Mouse (Mus musculus): Measurements from ENCODE around the gene Grik3.
"Not testable (repeated sequence)": the region's sequence is repeated elsewhere in the genome, so short reads cannot be mapped to it uniquely, and the experiment has no call there.

The Grik3 gene

DNA sequence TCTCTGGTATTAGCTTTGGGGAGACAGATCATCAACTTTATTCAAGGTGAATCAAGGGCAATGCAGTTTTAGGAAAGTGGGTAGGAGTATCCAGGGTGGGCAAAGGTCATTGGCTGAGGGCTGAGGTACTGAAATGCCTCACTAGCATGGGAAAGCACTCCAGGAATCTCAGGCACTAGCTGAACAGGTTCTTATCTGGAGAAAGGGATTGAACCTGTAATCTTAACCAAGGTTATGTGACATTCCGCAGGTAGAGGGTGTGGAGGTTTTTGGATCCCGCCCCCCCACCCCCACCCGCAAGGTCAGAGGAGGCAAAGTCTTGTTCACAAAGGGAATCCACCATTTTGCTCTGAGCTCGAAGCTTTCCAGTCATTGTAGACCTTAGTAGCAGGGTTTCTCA lies 93.4 kb downstream of the Grik3 start:
- ATAC-seq (ENCODE audit: insufficient number of reproducible peaks, low FRiP score, low TSS enrichment) = no peak

DNA sequence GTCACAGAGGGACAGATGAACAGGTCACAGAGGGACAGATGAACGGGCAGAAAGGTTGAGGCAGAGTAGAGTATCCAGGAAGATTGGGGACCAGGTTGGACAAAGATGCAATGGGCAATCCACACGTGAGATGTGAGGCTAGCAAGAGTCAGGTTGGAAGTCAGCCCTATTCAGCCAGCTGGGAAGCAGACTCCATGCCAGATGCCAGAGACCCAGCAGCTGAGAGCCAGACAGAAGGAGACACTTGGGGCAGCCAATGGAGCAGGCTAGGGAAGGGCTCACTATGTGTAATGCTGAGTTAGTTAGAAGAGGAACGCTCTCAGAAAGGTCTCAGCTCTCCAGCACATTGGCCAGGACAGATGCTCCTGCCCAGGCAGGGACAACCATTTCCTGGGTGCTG lies 94.2 kb downstream of the Grik3 start:
- ATAC-seq (ENCODE audit: insufficient number of reproducible peaks, low FRiP score, low TSS enrichment) = no peak

DNA sequence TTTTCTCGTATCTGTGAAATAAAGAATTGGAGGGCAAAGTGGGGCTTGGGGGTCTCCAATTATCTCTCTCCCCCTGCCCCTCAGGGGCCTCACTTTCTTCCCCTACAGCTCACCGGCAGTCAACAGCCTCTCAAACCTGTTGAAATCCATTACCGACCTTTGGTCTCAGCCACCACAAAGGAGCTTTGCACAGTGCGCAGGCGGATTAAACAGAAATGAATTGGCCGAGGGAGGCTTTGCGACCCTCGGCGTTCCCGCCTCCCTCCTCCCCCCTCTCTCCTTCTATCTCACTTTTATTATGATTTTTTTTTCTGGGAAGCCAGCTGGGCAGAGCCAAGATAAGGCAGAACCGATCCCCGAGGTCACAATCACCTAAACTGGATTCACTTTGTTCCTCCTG lies 97.1 kb downstream of the Grik3 start:
- no peak for ATAC-seq (ENCODE audit: insufficient number of reproducible peaks, low FRiP score, low TSS enrichment)

DNA sequence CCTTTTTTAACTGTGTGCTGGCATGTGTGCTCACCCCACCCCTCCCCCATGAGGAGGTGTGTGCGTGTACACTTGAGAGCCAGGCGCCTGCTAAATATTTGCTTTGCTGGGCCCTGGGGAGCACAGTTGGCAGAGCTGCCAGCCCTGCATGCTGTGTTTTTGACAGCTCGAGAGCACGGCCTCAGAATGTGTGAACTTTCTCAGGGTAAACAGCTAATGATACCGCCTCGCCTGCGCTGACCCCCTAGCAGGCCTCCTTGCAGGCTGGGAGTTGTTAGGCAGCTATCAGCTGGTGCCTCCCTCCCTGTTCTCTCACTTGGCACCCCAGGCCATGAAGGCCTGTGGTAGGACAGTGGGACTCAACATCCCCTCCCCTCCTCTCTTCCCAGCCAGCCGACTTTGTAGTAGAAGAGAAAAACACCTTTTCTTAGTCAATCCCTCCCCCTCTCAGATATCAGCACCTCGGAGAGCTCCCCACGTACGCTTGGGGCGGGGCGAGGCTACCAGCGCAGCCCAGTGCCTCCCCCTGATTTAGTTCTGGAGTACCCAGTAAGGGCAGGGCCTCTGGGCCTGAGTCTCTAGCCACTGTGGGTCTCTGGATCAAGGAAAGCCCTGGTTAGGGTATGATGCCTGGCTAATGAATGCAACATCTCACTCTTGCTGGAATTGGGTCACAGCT lies 99.9 kb downstream of the Grik3 start:
- ATAC-seq (ENCODE audit: insufficient number of reproducible peaks, low FRiP score, low TSS enrichment) = no peak

GRCm38 (mm10) chr4:125592663-125593062 lies 102.2 kb downstream of the Grik3 start:
- ATAC-seq (ENCODE audit: insufficient number of reproducible peaks, low FRiP score, low TSS enrichment) = no peak

DNA sequence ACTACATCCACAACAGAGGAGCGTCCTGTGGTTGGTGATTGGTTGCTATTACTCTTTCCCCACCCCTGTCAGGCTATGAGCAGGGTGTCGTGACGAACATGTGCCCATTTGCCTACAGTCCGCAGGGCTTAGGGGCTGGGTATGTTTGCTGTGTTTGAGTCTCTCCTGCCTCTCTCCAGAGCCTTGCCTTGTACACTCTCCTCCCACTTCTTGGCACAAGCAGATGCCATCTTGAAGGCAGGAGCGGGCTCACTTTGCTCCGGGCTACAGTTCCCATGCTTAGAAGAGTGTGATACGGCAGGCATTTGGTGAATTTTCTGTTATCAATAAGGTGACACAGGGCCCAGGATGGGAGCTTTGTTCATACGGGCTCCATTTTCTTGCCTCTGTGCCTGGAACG lies 104.5 kb downstream of the Grik3 start:
- ATAC-seq (ENCODE audit: insufficient number of reproducible peaks, low FRiP score, low TSS enrichment) = no peak

- no peak for ATAC-seq (ENCODE audit: insufficient number of reproducible peaks, low FRiP score, low TSS enrichment)
Observed at GRCm38 (mm10) chr4:125598677-125599076, 108.2 kb downstream of the Grik3 start.

DNA sequence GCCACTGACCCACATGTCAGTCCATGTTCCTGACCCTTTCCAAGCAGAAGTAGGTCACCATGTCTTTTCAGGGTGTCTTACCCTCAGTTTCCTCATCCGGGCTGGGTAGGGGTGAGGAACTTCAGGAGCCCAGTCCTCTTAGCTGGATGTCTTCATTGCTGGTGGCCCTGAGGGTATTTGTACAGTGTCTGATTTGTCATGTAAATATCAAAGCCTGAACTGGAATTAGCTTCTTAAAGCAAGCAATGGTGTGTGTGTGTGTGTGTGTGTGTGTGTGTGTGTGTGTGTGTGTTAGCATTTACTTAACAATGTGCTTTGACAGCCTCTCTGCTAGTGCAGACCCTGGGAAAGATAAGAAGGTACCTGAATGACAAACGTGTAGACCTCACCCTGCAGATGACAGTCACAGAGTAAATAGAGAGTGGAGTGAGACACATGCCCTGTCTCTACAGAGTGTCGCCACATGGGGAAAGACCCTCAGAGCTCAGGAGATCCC lies 109.1 kb downstream of the Grik3 start:
- ATAC-seq (ENCODE audit: insufficient number of reproducible peaks, low FRiP score, low TSS enrichment) = no peak

GRCm38 (mm10) chr4:125600642-125601041 lies 110.1 kb downstream of the Grik3 start:
- ATAC-seq (ENCODE audit: insufficient number of reproducible peaks, low FRiP score, low TSS enrichment) = no peak

- no peak for ATAC-seq (ENCODE audit: insufficient number of reproducible peaks, low FRiP score, low TSS enrichment)
Observed at GRCm38 (mm10) chr4:125601301-125601700, 110.8 kb downstream of the Grik3 start.

- no peak for ATAC-seq (ENCODE audit: insufficient number of reproducible peaks, low FRiP score, low TSS enrichment)
Observed at GRCm38 (mm10) chr4:125604494-125604893, 114.0 kb downstream of the Grik3 start.

DNA sequence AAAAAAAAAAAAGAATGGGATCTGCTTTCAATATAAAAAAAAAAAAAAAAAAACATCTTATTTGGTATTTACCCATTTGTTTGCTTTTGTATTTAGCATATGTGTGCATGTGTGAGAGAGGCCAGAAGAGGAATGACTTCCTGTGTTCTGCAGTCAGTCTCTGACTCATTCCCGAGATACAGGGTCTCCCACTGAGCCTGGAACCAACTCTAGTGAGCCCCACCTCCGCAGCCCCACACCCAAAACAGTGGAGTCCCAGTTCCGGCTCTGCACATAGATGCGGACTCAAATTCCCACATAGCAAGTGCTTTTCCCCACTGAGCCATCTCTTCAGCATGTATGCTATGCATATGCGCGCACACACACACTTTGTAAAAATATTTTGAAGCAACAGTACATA lies 115.6 kb downstream of the Grik3 start:
- ATAC-seq (ENCODE audit: insufficient number of reproducible peaks, low FRiP score, low TSS enrichment) = no peak

DNA sequence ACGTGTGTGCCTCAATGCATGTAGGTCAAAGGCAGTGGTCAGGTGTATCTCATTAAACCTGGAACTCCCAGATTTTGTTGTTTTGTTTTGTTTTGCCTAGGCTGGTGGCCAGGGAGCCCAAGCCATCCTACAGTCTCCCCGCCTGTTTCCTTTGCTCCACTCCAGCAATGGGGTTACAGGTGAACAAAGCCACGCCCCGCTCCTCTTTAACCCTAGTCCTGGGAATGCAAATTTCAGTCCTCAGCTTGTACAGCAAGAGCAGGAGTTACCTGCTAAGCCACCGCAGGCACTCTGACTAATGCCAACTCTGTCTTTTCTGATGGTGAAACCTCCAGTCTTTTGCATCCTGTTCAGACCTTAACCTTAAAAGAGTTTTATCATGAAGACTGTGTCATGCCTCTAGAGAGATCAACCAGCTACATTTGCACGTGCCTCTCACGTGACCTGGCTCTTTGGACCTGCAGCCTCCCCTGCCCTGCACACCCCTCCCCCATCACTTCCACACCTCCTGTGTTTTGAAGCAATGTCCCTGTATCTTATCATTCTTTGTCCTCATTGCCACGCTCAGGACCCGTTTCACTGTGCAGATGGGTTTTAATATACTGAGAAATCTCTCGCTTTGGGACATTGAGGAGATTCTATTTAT lies 117.0 kb downstream of the Grik3 start:
- ATAC-seq (ENCODE audit: insufficient number of reproducible peaks, low FRiP score, low TSS enrichment) = no peak

DNA sequence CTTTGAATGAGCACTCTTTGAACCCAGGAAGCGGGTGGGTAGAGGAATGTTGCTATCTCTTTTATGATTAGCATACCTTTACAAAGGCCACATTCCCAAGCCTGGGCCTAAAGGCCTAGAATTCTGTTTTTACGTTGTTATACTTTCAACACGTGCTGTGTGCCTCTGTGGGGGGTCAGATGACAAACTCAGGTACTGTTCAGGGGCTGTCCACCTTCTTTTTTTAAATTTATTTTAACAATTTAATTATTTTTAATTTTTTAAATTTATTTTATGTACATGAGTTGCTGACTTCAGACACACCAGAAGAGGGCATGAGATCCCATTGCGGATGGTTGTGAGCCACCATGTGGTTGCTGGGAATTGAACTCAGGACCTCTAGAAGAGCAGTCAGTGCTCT lies 118.4 kb downstream of the Grik3 start:
- not testable (repeated sequence) for ATAC-seq (ENCODE audit: insufficient number of reproducible peaks, low FRiP score, low TSS enrichment)

GRCm38 (mm10) chr4:125609320-125610306 lies 119.1 kb downstream of the Grik3 start:
- no peak for ATAC-seq (ENCODE audit: insufficient number of reproducible peaks, low FRiP score, low TSS enrichment)

DNA sequence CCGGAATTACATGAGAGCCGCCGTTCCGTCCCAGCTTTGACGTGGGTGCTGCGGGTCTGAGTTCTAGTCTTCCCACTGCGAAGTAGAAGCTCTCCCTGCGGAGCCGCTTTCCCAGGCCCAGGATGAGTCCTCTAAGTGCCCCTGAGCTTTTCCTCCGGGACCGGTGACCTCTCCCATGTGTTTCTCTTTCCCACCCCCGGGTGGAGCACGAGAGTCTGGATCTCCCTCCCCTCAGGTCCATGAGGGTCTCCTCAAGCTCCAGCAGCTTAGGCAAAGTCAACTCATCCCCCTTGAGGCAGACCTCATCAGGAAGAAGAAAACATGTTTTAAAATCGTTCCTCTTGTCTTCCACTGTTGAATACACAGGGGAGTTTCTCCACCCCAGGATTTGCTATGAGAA lies 127.4 kb downstream of the Grik3 start:
- no peak for ATAC-seq (ENCODE audit: insufficient number of reproducible peaks, low FRiP score, low TSS enrichment)

DNA sequence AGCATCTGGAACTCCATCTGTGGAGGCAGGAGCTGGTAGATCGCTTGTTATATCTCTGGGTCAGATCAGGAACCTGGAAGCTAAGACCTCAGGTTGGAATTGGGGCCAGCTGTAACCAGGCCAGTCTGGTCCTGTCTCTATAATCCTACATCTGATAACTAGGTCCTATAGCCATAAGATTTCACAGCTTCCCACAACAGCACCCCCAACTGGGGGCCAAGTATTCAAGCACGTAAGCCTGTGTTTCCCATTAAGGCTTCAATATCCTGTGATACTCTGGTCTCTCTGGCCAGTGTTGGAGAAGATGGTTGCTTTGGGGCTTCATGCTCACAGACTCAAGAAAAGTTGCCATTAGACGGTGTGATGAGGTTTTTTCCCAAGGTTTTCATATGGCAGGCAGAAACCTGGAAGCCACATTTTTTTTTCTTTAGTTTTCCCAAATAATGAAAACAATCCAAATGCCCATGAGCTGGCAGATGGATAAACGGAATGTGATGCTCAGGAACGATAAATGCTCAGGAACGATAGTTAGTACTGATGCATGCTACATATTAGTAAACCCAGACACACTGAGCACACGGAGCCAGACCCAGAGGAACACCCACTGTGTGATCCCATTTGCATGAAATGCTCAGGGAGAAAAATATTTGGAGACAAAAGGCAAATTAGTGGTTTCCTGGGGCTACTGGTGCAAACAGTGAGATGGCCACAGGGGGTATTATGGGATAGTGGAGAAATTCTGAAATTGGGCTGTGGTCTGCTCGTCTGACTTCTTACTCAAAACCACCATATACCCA lies 128.2 kb downstream of the Grik3 start:
- ATAC-seq (ENCODE audit: insufficient number of reproducible peaks, low FRiP score, low TSS enrichment) = no peak

DNA sequence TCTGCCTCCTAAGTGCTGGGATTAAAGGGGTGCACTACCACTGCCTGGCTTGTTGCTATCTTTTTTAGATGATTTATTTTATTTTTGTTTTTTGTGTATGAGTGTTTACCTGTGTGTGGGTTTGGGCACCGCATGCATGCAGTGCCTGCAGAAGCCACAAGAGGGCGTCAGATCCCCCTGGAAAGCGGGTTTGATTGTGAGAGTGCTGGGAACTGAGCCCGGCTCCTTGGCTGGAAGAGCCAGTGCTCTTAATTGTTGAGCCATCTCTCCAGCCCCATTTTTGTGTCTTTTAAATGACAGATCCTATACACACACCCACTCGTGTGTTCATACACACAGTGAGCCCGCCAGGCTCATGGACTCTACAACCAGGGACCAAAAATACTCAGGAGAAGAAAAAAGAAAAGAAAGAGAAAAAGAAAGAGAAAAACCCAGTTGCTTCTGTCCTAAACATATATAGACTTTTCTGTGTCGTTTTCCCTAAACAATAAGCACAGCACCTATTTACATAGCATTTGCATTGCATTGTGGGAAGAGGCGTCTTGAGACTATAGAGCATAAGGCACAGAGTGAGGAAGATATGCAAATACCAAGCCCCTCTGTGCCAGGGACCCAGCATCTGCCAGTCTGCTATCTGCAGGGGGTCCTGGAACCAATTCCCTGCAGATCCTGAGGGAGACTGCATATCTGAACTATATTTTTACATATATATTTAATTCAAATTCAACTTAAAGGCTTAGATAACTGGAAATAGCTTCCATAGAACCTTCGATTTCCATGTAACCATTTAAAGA lies 134.6 kb downstream of the Grik3 start:
- no peak for ATAC-seq (ENCODE audit: insufficient number of reproducible peaks, low FRiP score, low TSS enrichment)

GRCm38 (mm10) chr4:125629544-125629943 lies 139.0 kb downstream of the Grik3 start:
- no peak for ATAC-seq (ENCODE audit: insufficient number of reproducible peaks, low FRiP score, low TSS enrichment)

Data from cerebellum, adult (tissue).